Mouse (Mus musculus) activated CD4-positive, CD25-positive, alpha-beta regulatory T cell, adult 4 months (primary cell): ENCODE data around the gene Nkg7. TPM values are rescaled to one million over a fixed set of nuclear protein-coding genes. Genes with fewer than 3 reads are reported as not detected.
A peak's percentile ranks its signal among the peaks of the same experiment; 100 is the strongest.
"Not testable (repeated sequence)": the region's sequence is repeated elsewhere in the genome, so short reads cannot be mapped to it uniquely, and the experiment has no call there.

ENCODE experiments used
- ATAC-seq: one replicate; pipeline ENCODE4 v1.8.0; 2017
- polyA plus RNA-seq, 2 experiments: library from polyadenylated mRNA; unstranded; fragments of 100-300 nt; shearing (Covaris generic); gene quantifications; one replicate each; pipeline ENCODE4 v1.2.1; 2017

Nkg7 gene
- 100 to 1,000 TPM; 381 to 402 TPM for polyA plus RNA-seq

GRCm38 (mm10) chr7:43436341-43437255, at the start of gene Nkg7:
Gene Nkg7, plus strand, starts transcription at chr7:43437073.
- peak; percentile 33 for ATAC-seq

GRCm38 (mm10) chr7:43392349-43393121, 44.3 kb upstream of the Nkg7 start:
- no peak for ATAC-seq

GRCm38 (mm10) chr7:43399501-43399900, 37.4 kb upstream of the Nkg7 start:
- no peak for ATAC-seq

- ATAC-seq: no peak
These were observed 34.2 kb upstream of the Nkg7 start for GRCm38 (mm10) chr7:43402718-43403117.

GRCm38 (mm10) chr7:43407573-43407972, 29.3 kb upstream of the Nkg7 start:
- ATAC-seq: no peak

- no peak for ATAC-seq
These were observed 28.7 kb upstream of the Nkg7 start, which contains the start of gene Siglecg for GRCm38 (mm10) chr7:43408131-43408553. Gene Siglecg, plus strand, starts transcription at chr7:43408204.

- ATAC-seq: no peak
These were observed 27.8 kb upstream of the Nkg7 start for GRCm38 (mm10) chr7:43409084-43409483.

- not testable (repeated sequence) for ATAC-seq
These were observed 25.1 kb upstream of the Nkg7 start for GRCm38 (mm10) chr7:43411724-43412123.

- ATAC-seq: no peak
These were observed 19.6 kb upstream of the Nkg7 start for GRCm38 (mm10) chr7:43417298-43417697.

GRCm38 (mm10) chr7:43422995-43423617, 13.8 kb upstream of the Nkg7 start:
- ATAC-seq: peak; percentile 94

GRCm38 (mm10) chr7:43423991-43424625, 12.8 kb upstream of the Nkg7 start:
- peak; percentile 51 for ATAC-seq

- no peak for ATAC-seq
These were observed 9.5 kb upstream of the Nkg7 start, which contains the start of gene Lim2 for GRCm38 (mm10) chr7:43427406-43427805. Gene Lim2, plus strand, starts transcription at chr7:43427670.

- no peak for ATAC-seq
These were observed 7.4 kb upstream of the Nkg7 start for GRCm38 (mm10) chr7:43429500-43429899.

GRCm38 (mm10) chr7:43432891-43433290, 4.0 kb upstream of the Nkg7 start:
- ATAC-seq: no peak

GRCm38 (mm10) chr7:43434676-43435075, 2.2 kb upstream of the Nkg7 start:
- no peak for ATAC-seq

- peak; percentile 26 for ATAC-seq
These were observed 1.7 kb downstream of the Nkg7 start for GRCm38 (mm10) chr7:43438611-43439010.

GRCm38 (mm10) chr7:43440482-43440881, 3.6 kb downstream of the Nkg7 start, which contains the start of gene Cldnd2:
Gene Cldnd2, plus strand, starts transcription at chr7:43440782.
- ATAC-seq: no peak

GRCm38 (mm10) chr7:43441071-43441470, 4.2 kb downstream of the Nkg7 start:
- no peak for ATAC-seq

- no peak for ATAC-seq
These were observed 5.8 kb downstream of the Nkg7 start for GRCm38 (mm10) chr7:43442684-43443083.

- ATAC-seq: peak; percentile 80
These were observed 6.4 kb downstream of the Nkg7 start for GRCm38 (mm10) chr7:43443126-43443916.

GRCm38 (mm10) chr7:43443917-43444293, 7.0 kb downstream of the Nkg7 start, which contains the start of the genes Etfb and Gm45233:
Gene Etfb, plus strand, starts transcription at chr7:43444083.
Gene Gm45233, plus strand, starts transcription at chr7:43444128.
- peak; percentile 93 for ATAC-seq
